ENCODE assay signal across 8 mouse cellular contexts in genomic region chr3:3302657-3303056, GRCm38 (mm10).
DNase-seq lines count a peak whose midpoint lies in the region; ATAC-seq and TF ChIP-seq lines count a peak whose summit lies in the region.
"Not testable (repeated sequence)": the region's sequence is repeated elsewhere in the genome, so short reads cannot be mapped to it uniquely, and the experiment has no call there.

No protein-coding gene starts in this region.

- not testable (repeated sequence) for H3K9ac ChIP-seq in CH12.LX (ENCODE audit: insufficient read depth, low read depth); heart, adult 2 months (ENCODE audit: low read depth, low read length); kidney, postnatal 0 days (ENCODE audit: low read depth, low read length); neural tube, embryonic 11.5 days (ENCODE audit: low read length)

- TF ChIP-seq RAD21 in CH12.LX (IDR thresholded peaks at IDR 0.05; ENCODE audit: low read depth, low read length), result peak; percentile 46

- not testable (repeated sequence) for H3K4me3 ChIP-seq in CH12.LX (replicated peaks in 1 of 3; ENCODE audit: low read depth in 2 of 3, low read length in 2 of 3, poor library complexity in 1 of 3); embryonic facial prominence, embryonic 10.5 days; heart, adult 2 months; kidney, postnatal 0 days (replicated peaks; ENCODE audit: low read depth, low read length); neural tube, embryonic 11.5 days (ENCODE audit: low read depth, low read length); testis, adult 2 months (ENCODE audit: control insufficient read depth, low read depth, low read length)

- dilution Hi-C loops in CH12.LX (cut with MboI; ENCODE audit: extremely low pct_ligation_motif_present, extremely low pct_unique_long_range_greater_than_20kb, low sequenced_read_pairs), result not testable (repeated sequence)

- H3K4me1 ChIP-seq in CH12.LX (ENCODE audit: control insufficient read depth in 1 of 2, insufficient read depth in 2 of 2); embryonic facial prominence, embryonic 10.5 days; heart, adult 2 months (ENCODE audit: control insufficient read depth, insufficient read depth, low read length); kidney, postnatal 0 days (replicated peaks; ENCODE audit: insufficient read depth, low read length); neural tube, embryonic 11.5 days (ENCODE audit: control insufficient read depth, insufficient read depth, low read length); testis, adult 2 months (ENCODE audit: control insufficient read depth, insufficient read depth, low read length): not testable (repeated sequence)

- not testable (repeated sequence) for H3K36me3 ChIP-seq in CH12.LX (replicated peaks in 1 of 2; ENCODE audit: control insufficient read depth in 1 of 2, insufficient read depth in 1 of 2, low read length in 1 of 2); embryonic facial prominence, embryonic 10.5 days (replicated peaks); heart, adult 2 months (ENCODE audit: control insufficient read depth, insufficient read depth, low read length); kidney, postnatal 0 days (ENCODE audit: insufficient read depth, low read length); neural tube, embryonic 11.5 days (ENCODE audit: control insufficient read depth, insufficient read depth, low read length); testis, adult 2 months (ENCODE audit: control insufficient read depth, insufficient read depth, low read length)

- H3K27me3 ChIP-seq in CH12.LX (replicated peaks); embryonic facial prominence, embryonic 10.5 days (replicated peaks; ENCODE audit: low read depth, poor library complexity, severe bottlenecking); heart, adult 2 months (ENCODE audit: control insufficient read depth, insufficient read depth, low read length); kidney, postnatal 0 days (ENCODE audit: insufficient read depth, low read length); neural tube, embryonic 11.5 days (ENCODE audit: control insufficient read depth, insufficient read depth, low read length); testis, adult 2 months (ENCODE audit: control insufficient read depth, insufficient read depth, low read length): not testable (repeated sequence)

- intact Hi-C loops in heart, adult 2 months (cut with DNase I), result not testable (repeated sequence)

- in situ Hi-C loops in CH12.LX (cut with MboI; ENCODE audit: low pct_ligation_motif_present, low pct_unique_long_range_greater_than_20kb, low sequenced_read_pairs), result not testable (repeated sequence)

- not testable (repeated sequence) for TF ChIP-seq EP300 in CH12.LX (IDR thresholded peaks at IDR 0.05; ENCODE audit: low read length); heart, adult 2 months (IDR thresholded peaks at IDR 0.05; ENCODE audit: insufficient read depth, low read depth, low read length)

- DNase-seq in CH12.LX (ENCODE audit: extremely low read depth) (peak; percentile 72), R1 (ENCODE audit: low read depth, low spot score) (peak; percentile 69)
- peak; percentile 34 for DNase-seq in embryonic facial prominence, embryonic 10.5 days (ENCODE audit: low spot score)
- not testable (repeated sequence) for DNase-seq in heart, adult 2 months; kidney, postnatal 0 days (ENCODE audit: low spot score)
- DNase-seq in left cerebral cortex, adult 18-20 months (ENCODE audit: low spot score in 2 of 2), result peak; percentile 25 to 27
- peak; percentile 15 for DNase-seq in neural tube, embryonic 11.5 days (ENCODE audit: low spot score)

- not testable (repeated sequence) for H3K4me2 ChIP-seq in CH12.LX (ENCODE audit: insufficient read depth, low read depth, poor library complexity, severe bottlenecking); kidney, postnatal 0 days (ENCODE audit: low read length); neural tube, embryonic 11.5 days (ENCODE audit: low read depth)

- 34% methylated on average over 6 of the region's 6 CpGs for WGBS in embryonic facial prominence, embryonic 10.5 days
- WGBS in heart, adult 2 months, result 27% methylated on average over 6 of the region's 6 CpGs
- 18% methylated on average over 6 of the region's 6 CpGs for WGBS in kidney, postnatal 0 days
- 34% methylated on average over 6 of the region's 6 CpGs for whole genome bisulfite sequencing in neural tube, embryonic 11.5 days

- not testable (repeated sequence) for H3K27ac ChIP-seq in CH12.LX (ENCODE audit: insufficient read depth, low read depth); embryonic facial prominence, embryonic 10.5 days (replicated peaks); heart, adult 2 months; kidney, postnatal 0 days; neural tube, embryonic 11.5 days (ENCODE audit: low read depth, low read length); testis, adult 2 months (ENCODE audit: control insufficient read depth, insufficient read depth, low read depth, low read length)

- H3K9me3 ChIP-seq in CH12.LX (replicated peaks; ENCODE audit: low read length), result peaks cover 14% of the 10 kb centered on the region
- peaks cover 62% of the 10 kb centered on the region for H3K9me3 ChIP-seq in embryonic facial prominence, embryonic 10.5 days
- H3K9me3 ChIP-seq in kidney, postnatal 0 days (replicated peaks; ENCODE audit: low read length), result not testable (repeated sequence)
- peaks cover 13% of the 10 kb centered on the region for H3K9me3 ChIP-seq in neural tube, embryonic 11.5 days (ENCODE audit: control insufficient read depth, low read length)

- not testable (repeated sequence) for TF ChIP-seq POLR2A in CH12.LX (IDR thresholded peaks at IDR 0.05; ENCODE audit: low read depth, low read length); heart, adult 2 months (IDR thresholded peaks at IDR 0.05; ENCODE audit: insufficient read depth, low read depth, low read length); testis, adult 2 months (IDR thresholded peaks at IDR 0.05; ENCODE audit: control insufficient read depth, low read depth, low read length)

- 0 out of 2 replicates have a peak, but pooled peaks have one; percentile 43 for ATAC-seq in kidney, postnatal 0 days (replicated peaks; ENCODE audit: low FRiP score, low read depth)
- ATAC-seq in neural tube, embryonic 11.5 days (ENCODE audit: insufficient read depth, low FRiP score, low TSS enrichment), result not testable (repeated sequence)

- H3K79me2 ChIP-seq in CH12.LX (replicated peaks; ENCODE audit: control insufficient read depth, extremely low read depth, insufficient read depth, poor library complexity, severe bottlenecking); heart, adult 2 months (replicated peaks; ENCODE audit: control insufficient read depth, insufficient read depth, low read length): not testable (repeated sequence)

- TF ChIP-seq CTCF in CH12.LX (conservative IDR thresholded peaks at IDR 0.05 in 1 of 2, IDR thresholded peaks at IDR 0.05 in 1 of 2; ENCODE audit: low read depth in 2 of 2, low read length in 2 of 2), result peak; percentile 52 to 87
- TF ChIP-seq CTCF in heart, adult 2 months (IDR thresholded peaks at IDR 0.05), result peak; percentile 14; the same call in 1 of the 2 replicates
- TF ChIP-seq CTCF in kidney, postnatal 0 days (IDR thresholded peaks at IDR 0.05; ENCODE audit: low read depth), result peak; percentile 27; the same call in 1 of the 2 replicates
- peak; percentile 43; the same call in 1 of the 2 replicates for TF ChIP-seq CTCF in testis, adult 2 months (IDR thresholded peaks at IDR 0.05; ENCODE audit: control insufficient read depth, insufficient read depth, insufficient replicate concordance, low read depth, low read length)

TF ChIP-seq in CH12.LX, 34 proteins besides CTCF, POLR2A, EP300 and RAD21:
- TF ChIP-seq ZNF384 (IDR thresholded peaks at IDR 0.05; ENCODE audit: low read depth, low read length), result peak; percentile 55; the same call in 1 of the 2 replicates

Comparison
In these comparisons a context has a peak if more than half of its experiments do, and no peak if none do; other contexts are left out.
1. CTCF ChIP-seq: peak in every context shown above with its lines; median percentile 70 in CH12.LX; 43 in testis, adult 2 months; 27 in kidney, postnatal 0 days; 14 in heart, adult 2 months.